Mouse (Mus musculus) kidney, adult 18-20 months (tissue): ENCODE data around the gene Fibp.
A peak's percentile ranks its signal among the peaks of the same experiment; 100 is the strongest.
"Not testable (repeated sequence)": the region's sequence is repeated elsewhere in the genome, so short reads cannot be mapped to it uniquely, and the experiment has no call there.

ENCODE experiments used
- DNase-seq: peaks from one replicate; pipeline ENCODE4 v3.0.0; 2021

Gene Fibp

DNA sequence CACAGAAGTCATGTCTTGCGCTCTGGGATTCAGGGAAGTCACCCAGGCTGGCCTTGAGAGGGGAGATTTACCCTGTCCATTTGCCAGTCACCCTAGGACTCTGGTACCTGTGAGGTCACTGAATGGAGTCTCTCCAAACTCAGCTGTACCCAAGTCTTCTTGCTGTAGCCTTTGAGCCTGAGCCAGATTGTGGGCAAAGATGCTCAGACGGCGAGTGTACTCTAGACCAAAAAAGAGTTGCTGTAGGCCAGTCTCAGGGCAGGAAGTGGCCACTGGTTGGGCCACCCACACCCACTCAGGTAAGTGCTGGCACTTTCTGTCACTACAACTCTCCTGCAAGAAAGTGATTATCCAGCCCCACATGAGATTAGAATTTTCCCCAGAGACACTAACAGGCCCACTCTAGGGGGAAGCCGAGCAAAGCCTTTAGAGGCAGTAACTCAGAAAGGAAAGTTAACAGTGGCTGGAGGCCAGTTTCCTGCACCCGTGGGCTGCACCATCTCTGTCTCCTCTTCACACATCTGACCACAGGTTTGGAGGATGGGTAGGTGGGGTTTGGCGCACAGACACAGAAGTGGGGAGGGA is 6.6 kb downstream of the Fibp start:
- no peak for DNase-seq

DNA sequence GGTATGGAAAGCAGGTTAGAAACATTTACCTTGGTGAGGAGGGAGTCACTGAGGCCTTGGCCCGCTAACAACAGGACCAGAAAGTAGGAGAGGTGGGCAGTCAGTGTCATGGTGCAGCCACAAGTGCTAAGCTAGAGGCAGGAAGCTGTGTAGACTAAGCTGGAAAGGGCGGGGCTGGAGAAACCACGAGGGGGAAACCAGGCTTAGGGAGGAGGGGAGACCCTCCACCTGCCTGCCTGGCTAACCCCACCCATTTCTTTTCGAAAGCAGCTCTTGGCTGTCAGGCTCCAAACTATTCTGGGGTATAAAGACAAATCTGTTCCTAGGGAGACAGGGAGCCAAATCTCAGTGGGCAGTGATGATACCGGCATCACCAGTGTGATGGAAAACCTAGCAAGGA is 8.0 kb downstream of the Fibp start, which contains the start of gene Ctsw:
Gene Ctsw, minus strand, starts transcription at position 134 of the 400 bp plus-strand sequence.
- no peak for DNase-seq

DNA sequence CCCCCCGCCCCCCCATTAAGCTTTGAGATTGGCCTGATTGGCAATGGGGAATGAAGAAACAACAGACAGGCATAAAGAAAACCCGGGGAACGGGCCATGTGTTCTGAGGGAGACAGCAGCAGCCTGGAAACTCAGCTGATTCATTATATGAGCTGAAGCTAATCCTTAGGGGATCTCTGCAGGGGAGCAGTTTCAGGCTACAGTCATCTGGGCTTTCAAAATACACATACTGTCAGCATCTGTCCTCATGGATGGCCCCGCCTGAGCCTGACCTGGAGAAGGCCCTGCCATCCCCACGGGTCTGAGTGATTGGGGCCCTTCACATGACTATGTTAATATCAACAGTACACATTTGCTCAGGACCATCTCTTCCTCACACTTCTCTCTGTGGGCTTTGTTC is 11.4 kb downstream of the Fibp start:
- DNase-seq, result no peak

DNA sequence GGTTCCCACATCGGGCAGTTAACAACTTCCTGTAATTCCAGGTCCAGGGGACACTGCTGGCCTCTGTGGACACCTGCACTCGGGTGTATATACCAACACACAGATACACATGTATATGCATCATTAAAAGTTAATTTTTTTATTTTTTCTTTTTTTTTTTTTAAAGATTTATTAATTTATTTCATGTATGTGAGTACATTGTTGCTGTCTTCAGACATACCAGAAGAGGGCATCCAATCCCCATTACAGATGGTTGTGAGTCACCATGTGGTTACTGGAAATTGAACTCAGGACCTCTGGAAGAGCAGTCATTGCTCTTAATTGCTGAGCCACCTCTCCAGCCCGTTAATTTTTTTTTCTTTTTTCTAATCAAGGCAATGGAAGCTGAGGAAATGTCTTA is 12.4 kb downstream of the Fibp start:
- no peak for DNase-seq

DNA sequence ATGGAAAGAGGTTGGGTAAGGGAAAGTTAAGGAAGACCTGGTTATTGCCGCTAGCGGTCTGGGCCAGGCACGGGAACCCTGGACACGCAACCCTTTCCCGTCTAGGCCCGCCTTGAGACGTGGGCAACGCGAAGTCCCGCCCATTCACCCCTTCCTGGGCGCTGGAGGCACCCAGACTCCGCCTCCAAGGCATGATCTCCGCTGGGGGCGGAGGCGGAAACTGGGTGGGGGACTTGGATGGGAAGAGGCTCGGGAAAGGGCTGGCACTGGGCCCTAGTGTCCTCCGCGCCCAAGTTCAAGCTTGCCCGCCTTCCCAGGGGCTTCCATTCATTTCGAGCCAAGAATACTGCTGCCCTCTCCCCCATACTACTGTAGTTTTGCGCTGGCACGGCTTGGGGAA is 13.3 kb downstream of the Fibp start, which contains the start of gene Efemp2:
Gene Efemp2, plus strand, starts transcription at position 235 of the 400 bp plus-strand sequence.
- peak; percentile 79 for DNase-seq

DNA sequence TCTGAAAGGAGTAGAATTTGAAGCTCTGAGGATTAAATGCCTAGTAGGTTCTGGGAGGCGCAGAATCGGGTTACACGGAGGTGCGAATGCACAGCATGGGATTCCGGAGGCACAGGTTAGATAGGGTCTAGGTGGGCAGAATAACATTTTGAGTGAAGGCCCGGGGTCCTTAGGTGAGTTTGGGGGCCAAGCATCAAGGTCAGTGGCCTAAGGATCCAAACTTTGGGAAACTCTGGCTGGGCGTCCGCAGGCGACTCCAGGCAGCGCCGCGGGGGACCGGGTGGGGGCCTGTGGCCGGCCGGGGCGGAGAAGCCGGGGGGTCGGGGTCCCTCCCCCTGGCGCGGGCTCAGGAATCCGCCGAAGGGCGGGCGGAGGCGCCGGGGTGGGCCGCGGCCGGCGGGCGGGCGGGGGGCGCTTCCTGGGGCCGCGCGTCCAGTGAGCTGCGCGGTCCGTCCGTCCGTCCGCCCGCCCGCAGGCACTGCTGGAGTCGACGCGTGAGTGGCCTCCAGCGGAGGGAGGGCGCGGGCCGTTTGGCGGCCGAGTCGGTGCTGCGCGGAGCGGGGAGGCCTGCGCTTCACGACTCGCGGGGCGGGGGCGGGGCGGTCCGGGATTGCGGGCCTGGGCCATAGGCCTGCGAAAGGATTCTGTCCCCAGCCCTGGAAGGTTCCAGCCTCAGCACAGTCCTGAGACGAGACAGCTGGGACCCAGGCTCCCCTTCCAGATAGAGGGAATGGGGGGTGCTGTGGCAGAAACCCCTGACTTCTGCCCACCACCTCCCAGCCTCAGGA is 14.1 kb downstream of the Fibp start:
- peak; percentile 32 for DNase-seq

DNA sequence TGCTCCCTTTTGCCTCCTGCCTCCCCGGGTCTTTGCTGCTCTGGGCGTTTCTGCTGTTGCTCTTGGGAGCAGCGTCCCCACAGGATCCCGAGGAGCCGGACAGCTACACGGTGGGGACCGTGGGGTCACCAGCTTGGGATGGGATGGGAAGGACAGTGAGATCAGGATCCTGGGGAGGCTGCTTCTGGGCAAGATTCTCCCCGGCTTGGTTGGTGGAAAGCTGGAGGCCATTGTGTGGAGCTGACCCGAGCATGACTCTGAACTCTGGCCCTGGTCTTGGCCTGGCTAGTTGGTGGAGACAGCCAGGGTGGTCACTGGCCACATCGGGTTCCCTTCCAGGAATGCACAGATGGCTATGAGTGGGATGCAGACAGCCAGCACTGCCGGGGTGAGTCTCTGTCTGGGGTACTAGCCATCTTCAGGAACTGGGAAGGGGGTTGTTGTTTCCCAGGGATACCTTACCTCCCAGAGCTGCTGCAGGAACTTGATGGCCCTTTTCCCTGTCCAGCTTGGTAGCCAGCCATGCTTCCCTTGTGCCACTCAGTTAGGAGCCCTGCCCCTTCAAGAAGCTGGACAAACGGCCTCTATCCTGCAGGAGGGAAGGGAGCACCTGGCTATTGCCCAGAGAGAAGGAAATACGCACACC is 14.8 kb downstream of the Fibp start:
- DNase-seq, result no peak

DNA sequence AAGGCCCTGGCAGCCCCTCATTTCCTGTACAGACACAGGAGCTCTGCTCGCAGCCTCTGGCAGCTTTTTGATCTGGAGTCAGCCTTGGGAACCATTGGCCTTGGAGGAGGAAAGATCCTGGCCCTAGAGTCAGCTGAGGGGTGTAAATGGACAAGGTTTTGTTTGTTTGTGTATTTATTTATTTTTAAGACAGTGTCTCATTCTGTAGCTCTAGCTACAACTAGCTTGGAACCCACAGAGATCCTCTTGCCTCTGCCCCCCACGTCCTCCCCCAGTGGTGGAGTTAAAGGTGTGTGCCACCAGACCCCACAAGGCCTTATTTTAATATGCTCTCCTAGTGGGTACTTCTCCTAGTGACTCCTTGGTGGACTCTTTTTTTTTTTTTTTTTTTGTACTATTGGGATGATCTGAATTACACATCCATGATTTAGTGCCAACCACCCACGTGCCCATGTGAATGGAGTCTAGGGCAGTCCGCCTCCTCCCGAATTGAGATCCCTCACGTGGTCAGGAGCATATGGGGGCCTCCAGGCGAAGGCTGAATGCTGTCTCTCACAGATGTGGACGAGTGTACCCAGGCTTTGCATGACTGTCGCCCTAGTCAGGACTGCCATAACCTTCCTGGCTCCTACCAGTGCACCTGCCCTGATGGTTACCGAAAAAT is 16.7 kb downstream of the Fibp start:
- no peak for DNase-seq

DNA sequence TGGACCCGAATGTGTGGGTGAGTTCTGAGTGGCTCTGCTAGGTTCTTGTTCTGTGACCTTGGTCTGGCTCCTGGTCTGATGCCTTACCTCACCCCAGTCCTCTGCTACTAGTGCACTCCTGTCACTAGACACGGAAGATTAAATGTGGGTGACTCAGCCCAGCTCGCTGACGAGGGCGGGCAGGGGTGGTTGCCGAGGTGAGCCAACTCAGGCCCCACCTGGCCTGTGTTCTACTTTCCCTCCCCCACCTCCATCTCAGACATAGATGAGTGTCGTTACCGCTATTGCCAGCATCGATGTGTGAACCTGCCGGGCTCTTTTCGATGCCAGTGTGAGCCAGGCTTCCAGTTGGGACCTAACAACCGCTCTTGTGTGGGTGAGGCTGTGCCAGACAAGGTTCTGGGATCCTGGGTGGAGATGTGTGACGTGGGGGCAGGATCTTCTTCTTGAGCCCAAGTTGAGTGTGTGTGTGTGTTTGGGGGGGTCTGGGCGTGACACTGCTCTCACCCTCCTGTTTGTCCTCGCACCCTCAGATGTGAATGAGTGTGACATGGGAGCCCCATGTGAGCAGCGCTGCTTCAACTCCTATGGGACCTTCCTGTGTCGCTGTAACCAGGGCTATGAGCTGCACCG is 17.4 kb downstream of the Fibp start:
- no peak for DNase-seq

DNA sequence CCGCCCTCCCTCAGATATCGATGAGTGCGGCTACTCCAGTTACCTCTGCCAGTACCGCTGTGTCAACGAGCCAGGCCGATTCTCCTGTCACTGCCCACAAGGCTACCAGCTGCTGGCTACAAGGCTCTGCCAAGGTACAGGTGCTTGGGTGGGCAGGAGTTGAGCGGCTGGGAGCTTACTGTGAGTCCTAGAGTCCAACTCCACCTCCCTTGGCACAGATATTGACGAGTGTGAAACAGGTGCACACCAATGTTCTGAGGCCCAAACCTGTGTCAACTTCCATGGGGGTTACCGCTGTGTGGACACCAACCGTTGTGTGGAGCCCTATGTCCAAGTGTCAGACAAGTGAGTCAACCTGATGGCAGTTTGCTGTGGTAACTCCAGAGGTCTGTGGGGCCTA is 19.6 kb downstream of the Fibp start:
- no peak for DNase-seq

DNA sequence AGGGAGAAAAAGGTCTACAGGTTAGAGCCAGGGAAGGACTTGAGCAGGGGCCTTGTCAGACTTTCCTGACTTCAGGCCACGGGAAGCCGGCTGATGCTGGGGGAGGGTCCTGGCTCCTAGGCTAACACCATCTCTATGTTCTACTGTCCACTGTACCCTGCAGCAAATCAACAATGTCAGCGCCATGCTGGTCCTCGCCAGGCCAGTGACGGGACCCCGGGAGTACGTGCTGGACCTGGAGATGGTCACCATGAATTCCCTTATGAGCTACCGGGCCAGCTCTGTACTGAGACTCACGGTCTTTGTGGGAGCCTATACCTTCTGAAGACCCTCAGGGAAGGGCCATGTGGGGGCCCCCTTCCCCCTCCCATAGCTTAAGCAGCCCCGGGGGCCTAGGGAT is 21.0 kb downstream of the Fibp start:
- DNase-seq, result no peak

DNA sequence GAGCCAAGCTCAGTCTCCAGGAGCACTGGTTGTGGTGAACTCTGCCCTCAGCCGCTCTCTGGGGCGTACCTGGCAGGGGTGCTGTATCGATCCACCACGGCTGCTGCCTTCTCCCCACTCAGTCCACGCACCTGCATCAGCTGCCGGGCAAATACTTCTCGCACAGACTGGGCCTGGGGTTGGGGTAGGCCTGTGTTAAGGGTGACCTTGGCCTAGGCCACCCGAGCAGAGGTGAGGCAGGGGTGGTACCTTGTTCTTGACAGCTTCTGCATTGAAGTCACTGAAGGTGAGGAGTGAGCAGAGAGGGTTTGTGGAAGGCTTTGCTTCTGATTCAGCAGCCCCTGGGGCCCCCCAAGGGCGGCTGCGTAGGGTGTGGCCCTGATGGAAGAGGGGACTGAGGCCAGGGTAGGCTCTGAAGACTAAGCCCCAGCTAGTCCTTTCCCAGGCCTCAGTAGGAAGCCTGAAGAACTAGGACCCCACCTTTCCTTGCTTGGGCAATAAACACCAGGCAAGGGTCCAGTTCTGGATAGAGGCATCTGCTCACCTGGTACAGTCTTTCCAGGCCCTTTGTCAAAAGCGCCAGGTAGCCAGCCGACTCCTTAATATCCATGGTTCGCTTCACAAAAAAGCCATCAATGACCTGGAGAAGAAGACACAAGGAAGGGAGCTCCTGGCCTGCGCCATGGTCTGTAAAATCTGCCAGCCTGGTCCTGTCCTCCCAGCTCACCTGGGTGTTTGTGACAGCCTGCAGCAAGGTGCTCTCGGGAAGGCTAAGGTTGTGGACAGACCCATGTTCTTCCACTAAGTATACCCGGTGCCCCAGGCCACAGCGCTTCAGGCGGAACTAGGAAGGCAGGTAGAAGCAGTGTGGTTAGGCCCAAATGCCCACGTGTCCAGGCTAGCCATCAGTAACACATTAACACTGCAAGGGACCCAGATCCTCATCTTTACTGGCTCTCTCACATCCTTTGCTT is 23.3 kb downstream of the Fibp start:
- DNase-seq, result no peak

DNA sequence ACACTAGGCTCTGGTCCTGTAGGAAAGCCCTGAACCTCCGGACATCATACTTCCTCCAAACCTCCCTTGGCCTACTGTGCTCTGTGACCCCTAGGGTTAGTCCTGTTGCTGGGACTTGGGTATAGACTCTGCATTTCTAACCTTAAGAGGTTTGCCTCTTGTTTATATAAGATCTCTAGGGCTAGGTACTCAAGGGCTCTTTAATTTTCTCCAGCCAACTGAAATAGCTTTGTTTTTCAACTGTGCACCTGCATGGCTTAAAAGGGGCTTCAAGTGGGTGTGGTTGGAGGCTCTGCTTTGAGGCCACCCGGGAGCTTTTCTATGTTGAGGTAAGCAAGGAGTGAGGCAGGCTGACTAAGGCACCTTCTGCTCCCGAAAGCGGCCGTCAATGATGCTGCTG is 24.1 kb downstream of the Fibp start:
- DNase-seq, result no peak

DNA sequence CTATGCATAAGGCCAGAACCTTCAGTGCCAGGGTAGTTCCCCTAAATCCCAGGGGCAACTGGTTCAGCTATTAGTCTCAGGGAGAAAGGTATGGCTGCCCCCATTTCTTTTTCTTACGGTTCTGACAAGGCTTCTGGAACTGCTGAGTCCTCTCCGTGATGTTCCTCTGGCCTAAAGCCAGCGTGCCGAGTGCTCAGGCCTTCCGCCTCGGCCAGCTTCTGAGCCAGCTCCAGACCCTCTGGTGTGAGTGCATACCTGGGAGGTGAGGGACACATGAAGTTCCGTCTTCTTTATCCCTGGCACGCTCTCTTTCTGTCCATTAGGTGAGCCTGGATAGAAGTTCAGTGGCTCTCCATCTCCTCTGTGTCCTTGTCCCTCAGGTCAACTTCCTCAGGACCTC is 25.0 kb downstream of the Fibp start:
- no peak for DNase-seq

DNA sequence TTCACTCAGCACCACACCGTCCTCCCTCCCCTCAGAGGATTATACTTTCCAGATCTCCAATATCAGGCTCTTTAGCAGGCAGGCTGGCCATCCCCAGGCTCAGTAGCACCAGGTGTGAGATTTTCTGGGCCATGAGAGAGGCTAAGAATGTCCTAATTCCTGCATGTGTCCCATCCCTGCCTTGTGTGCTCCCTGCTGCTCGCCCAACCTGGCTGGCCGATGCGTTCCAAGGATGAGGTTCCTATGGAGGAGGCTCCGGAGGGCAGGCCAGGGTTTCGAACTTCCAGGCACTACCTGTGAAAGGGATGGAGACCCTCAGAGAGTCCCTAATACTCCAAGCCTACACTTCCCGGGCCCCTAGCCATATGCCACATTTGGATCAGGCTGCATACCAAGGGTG is 25.4 kb downstream of the Fibp start:
- DNase-seq, result no peak

DNA sequence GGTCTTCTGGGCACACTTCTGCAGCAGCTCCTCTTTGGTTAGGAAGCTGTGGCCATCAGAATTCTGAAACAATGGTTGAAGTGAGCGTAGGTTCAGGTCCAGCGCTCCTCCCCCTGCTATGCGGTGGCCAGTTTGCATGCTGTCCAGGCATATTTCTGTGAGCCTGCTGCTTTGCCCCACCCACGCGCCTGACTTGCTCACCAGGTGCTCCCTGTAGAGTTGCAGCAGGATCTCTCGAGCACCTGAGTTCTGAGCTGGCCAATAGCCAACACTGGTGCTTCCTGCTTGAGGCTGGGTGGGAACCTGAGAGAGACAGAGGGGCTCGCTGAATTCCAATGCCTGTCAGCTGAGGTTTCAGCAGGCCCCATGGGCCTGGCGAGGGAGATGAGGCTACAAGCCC is 25.9 kb downstream of the Fibp start:
- no peak for DNase-seq

DNA sequence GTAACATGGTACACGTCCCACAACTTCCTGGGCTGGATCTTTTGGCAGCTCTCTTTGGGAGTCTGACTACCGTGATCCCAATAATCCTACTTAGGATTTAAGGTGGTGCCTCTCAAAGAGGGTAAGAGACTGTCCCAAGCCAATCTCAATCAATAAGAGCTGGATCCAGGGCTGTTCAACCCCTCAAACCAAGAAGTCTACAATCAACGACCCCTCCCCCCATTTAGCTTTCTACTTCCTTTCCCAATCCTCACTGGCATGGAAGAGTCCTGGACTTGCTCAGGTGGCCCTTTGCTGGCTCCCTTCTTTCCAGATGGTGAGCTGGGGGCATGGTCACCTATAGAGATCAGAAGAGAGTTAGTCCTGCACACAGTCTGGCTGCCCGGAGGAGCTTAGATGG is 26.4 kb downstream of the Fibp start:
- DNase-seq, result no peak

DNA sequence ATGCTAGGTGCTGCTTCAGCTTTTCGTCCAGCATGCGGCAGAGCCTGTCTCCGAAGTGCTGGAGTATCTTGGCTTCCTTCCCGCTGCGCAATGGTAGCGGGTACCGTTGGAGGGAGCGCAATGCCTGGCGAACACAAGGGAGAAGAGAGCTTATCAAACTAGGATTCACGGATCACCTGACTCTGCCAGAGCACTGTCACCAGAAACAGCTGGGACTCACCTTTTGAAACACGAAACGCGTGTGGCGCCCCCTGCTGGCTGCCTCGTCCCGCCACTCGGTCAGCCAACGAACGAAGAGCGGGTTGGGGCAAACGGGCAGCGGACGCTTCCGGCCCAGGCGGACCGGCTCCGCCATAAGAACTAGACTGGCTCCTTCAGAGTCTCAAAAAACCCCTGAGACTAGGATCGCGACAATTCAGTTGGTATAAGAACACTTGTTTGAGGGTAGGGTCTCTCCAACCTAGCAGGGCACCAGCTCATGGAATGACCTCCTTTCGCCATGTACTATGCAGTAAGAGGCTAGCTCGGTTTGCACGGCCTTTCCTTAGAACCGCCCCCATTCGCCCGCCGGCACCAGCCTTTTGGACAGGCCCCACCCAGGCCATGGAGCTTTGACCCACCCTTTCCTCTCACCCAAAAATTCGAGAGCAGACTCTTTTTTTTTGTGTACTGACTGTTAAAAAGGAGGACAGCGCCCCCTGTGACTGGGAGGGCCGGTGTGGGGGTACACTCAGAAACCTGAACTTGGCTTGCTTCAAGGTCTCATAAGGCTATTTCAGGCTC is 27.5 kb downstream of the Fibp start, which contains the start of gene Mus81:
Gene Mus81, minus strand, starts transcription at position 635 of the 783 bp plus-strand sequence.
- DNase-seq, result peak; percentile 97

DNA sequence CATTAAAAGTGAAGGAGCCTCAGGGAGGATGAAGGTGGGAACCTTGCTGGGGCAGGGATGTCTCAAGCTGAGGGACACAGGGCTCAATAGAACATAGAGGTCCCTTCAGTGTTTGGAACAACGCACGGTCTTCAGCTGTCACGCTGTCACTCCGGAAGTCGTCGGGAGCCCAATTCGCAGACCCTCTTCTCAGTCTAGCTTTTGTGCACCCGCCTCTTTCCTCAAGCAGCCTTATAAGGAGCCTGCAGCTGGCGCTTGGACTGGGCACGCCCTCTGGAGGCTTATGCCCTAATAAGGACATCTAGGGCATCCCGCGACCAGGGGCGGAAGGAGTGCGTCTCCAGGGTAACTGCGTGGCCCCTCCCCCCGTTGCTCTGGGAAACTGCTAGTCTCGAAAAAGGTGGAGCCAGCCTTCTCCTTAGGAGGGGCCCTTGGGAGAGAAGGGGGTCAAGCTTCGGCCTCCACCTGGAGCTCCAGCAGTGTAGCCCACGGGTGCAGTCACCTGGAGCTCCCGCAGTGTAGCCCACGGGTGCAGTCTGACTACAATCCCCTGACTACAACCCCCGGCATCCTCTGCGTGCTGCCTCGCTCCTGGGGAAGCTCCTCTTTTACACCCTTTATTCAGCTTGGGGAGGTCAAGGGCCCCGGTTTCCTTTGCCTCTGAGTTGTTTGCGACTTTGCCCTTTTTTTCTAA is 28.6 kb downstream of the Fibp start:
- peak; percentile 99 for DNase-seq

DNA sequence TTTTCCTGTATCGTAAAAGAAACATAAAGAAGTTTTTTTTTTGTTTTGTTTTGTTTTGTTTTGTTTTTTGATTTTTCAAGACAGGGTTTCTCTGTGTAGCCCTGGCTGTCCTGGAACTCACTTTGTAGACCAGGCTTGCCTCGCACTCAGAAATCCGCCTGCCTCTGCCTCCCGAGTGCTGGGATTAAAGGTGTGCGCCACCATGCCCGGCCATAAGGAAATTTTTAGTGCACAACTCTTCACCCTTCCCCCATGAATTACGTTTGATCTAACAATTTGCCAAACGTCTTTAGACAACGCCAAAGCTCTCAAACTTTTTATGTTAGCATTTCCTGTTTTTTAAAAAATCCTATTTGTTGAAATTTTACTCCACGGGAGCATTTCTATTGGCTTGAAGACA is 29.3 kb downstream of the Fibp start:
- DNase-seq, result not testable (repeated sequence)
